Mouse (Mus musculus): ENCODE results near the gene Dscam.

DNA sequence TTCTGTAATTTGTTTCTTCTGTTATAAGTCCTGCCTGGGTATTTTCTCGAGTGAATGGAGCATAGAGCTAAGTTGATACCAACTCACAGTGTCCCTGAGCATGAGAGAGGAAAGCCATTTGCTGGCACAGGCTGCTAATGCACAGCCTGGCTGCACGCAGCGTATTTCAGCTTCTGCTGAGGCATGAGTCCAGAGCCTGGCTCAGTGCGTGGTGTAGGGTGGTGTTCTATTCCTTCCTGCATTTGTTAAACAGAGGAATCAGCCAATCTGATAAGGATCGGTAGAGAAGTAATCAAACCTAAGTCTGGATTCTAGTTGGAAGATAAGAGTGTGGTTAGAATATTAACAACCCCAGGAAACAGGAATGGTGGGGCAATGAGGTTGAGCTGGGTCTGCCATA, 500.8 kb downstream of the Dscam start:
- TF ChIP-seq CTCF (IDR thresholded peaks at IDR 0.05; ENCODE audit: low read depth, low read length) (no peak), POLR2A (IDR thresholded peaks at IDR 0.05; ENCODE audit: extremely low read depth, insufficient read depth, low read length) (no peak)
